Mouse (Mus musculus): ENCODE data around the gene Trim14.

GRCm38 (mm10) chr4:46454097-46454864, 81.7 kb downstream of the Trim14 start:
- TF ChIP-seq CTCF (IDR thresholded peaks at IDR 0.05; ENCODE audit: extremely low read depth, insufficient read length, insufficient replicate concordance, low read depth, low read length) (no peak), POLR2A (IDR thresholded peaks at IDR 0.05; ENCODE audit: low read depth, low read length) (no peak)
